Mouse (Mus musculus): ENCODE measurements around the gene Ppil1.
"Not testable (repeated sequence)": the region's sequence is repeated elsewhere in the genome, so short reads cannot be mapped to it uniquely, and the experiment has no call there.

Ppil1 gene

GRCm38 (mm10) chr17:29254784-29255183 is 9.2 kb downstream of the Ppil1 start:
- not testable (repeated sequence) for DNase-seq (ENCODE audit: extremely low read depth, low read depth, low spot score)

GRCm38 (mm10) chr17:29253684-29254083 is 10.3 kb downstream of the Ppil1 start:
- no peak for DNase-seq (ENCODE audit: extremely low read depth, low read depth, low spot score)

- no peak for DNase-seq (ENCODE audit: extremely low read depth, low read depth, low spot score)
These were observed 10.8 kb downstream of the Ppil1 start for GRCm38 (mm10) chr17:29253236-29253635.

GRCm38 (mm10) chr17:29251608-29252390 is 12.2 kb downstream of the Ppil1 start:
- no peak for DNase-seq (ENCODE audit: extremely low read depth, low read depth, low spot score)

GRCm38 (mm10) chr17:29251006-29251405 is 13.0 kb downstream of the Ppil1 start:
- DNase-seq (ENCODE audit: extremely low read depth, low read depth, low spot score): not testable (repeated sequence)

GRCm38 (mm10) chr17:29249512-29249911 is 14.5 kb downstream of the Ppil1 start:
- DNase-seq (ENCODE audit: extremely low read depth, low read depth, low spot score): no peak

GRCm38 (mm10) chr17:29247881-29248280 is 16.1 kb downstream of the Ppil1 start:
- DNase-seq (ENCODE audit: extremely low read depth, low read depth, low spot score): no peak

- no peak for DNase-seq (ENCODE audit: extremely low read depth, low read depth, low spot score)
These were observed 17.4 kb downstream of the Ppil1 start for GRCm38 (mm10) chr17:29246602-29247001.

- DNase-seq (ENCODE audit: extremely low read depth, low read depth, low spot score): no peak
These were observed 18.3 kb downstream of the Ppil1 start for GRCm38 (mm10) chr17:29245725-29246124.

- DNase-seq (ENCODE audit: extremely low read depth, low read depth, low spot score): no peak
These were observed 19.1 kb downstream of the Ppil1 start for GRCm38 (mm10) chr17:29244912-29245311.

GRCm38 (mm10) chr17:29238421-29238945 is 25.5 kb downstream of the Ppil1 start:
- DNase-seq (ENCODE audit: extremely low read depth, low read depth, low spot score): no peak

- no peak for DNase-seq (ENCODE audit: extremely low read depth, low read depth, low spot score)
These were observed 26.1 kb downstream of the Ppil1 start, which contains the start of gene Cpne5 for GRCm38 (mm10) chr17:29237772-29238420. TSS of gene Cpne5 (minus strand) at chr17:29238167.

GRCm38 (mm10) chr17:29237267-29237771 is 26.7 kb downstream of the Ppil1 start:
- no peak for DNase-seq (ENCODE audit: extremely low read depth, low read depth, low spot score)

GRCm38 (mm10) chr17:29236111-29236510 is 27.9 kb downstream of the Ppil1 start:
- no peak for DNase-seq (ENCODE audit: extremely low read depth, low read depth, low spot score)

- DNase-seq (ENCODE audit: extremely low read depth, low read depth, low spot score): no peak
These were observed 32.9 kb downstream of the Ppil1 start for GRCm38 (mm10) chr17:29231109-29231508.

- no peak for DNase-seq (ENCODE audit: extremely low read depth, low read depth, low spot score)
These were observed 43.4 kb downstream of the Ppil1 start for GRCm38 (mm10) chr17:29220631-29221030.

- no peak for DNase-seq (ENCODE audit: extremely low read depth, low read depth, low spot score)
These were observed 46.0 kb downstream of the Ppil1 start for GRCm38 (mm10) chr17:29218017-29218416.

GRCm38 (mm10) chr17:29216078-29216477 is 47.9 kb downstream of the Ppil1 start:
- peak; percentile 21 for DNase-seq (ENCODE audit: extremely low read depth, low read depth, low spot score)

GRCm38 (mm10) chr17:29214655-29215054 is 49.3 kb downstream of the Ppil1 start:
- DNase-seq (ENCODE audit: extremely low read depth, low read depth, low spot score): no peak

GRCm38 (mm10) chr17:29214193-29214456 is 49.9 kb downstream of the Ppil1 start:
- DNase-seq (ENCODE audit: extremely low read depth, low read depth, low spot score): no peak

- no peak for DNase-seq (ENCODE audit: extremely low read depth, low read depth, low spot score)
These were observed 50.4 kb downstream of the Ppil1 start for GRCm38 (mm10) chr17:29213381-29214192.

All from fat pad, adult 2 months (tissue).